Mouse (Mus musculus) heart, embryonic 11.5 days (tissue): Measurements from ENCODE around the gene Rhob. TPM values are rescaled to one million over a fixed set of nuclear protein-coding genes. Genes with fewer than 3 reads are reported as not detected.
A peak's percentile ranks its signal among the peaks of the same experiment; 100 is the strongest.

Source experiments
- ATAC-seq: fragments of 200-750 bp; cut with Nextera tagmentation; replicated peaks from 2 replicates; pipeline ENCODE4 v1.8.0; 2017; ENCODE audit warnings: moderate library complexity; ENCODE audit not compliant: insufficient number of reproducible peaks, low FRiP score, low TSS enrichment
- H3K27ac ChIP-seq: fragments of 300-500 bp; sonication (generic); 2 replicates; pipeline ENCODE4 v1.5.1; 2014; ENCODE audit warnings: mild to moderate bottlenecking, low read depth, low read length
- H3K27me3 ChIP-seq: fragments of 300-500 bp; sonication (generic); 2 replicates; pipeline ENCODE4 v1.6.1; 2014; ENCODE audit warnings: mild to moderate bottlenecking, low read length, mixed read lengths; ENCODE audit not compliant: control insufficient read depth, insufficient read depth
- H3K36me3 ChIP-seq: fragments of 300-500 bp; sonication (generic); 2 replicates; pipeline ENCODE4 v1.6.1; 2014; ENCODE audit warnings: mild to moderate bottlenecking, low read length, moderate library complexity, mixed read lengths; ENCODE audit not compliant: control insufficient read depth, insufficient read depth
- H3K4me1 ChIP-seq: fragments of 300-500 bp; sonication (generic); 2 replicates; pipeline ENCODE4 v1.6.1; 2014; ENCODE audit warnings: low read length; ENCODE audit not compliant: control insufficient read depth, insufficient read depth
- H3K4me2 ChIP-seq: fragments of 300-500 bp; sonication (generic); 2 replicates; pipeline ENCODE4 v1.6.1; 2014; ENCODE audit warnings: mild to moderate bottlenecking, moderate library complexity
- H3K4me3 ChIP-seq: fragments of 300-500 bp; sonication (generic); 2 replicates; pipeline ENCODE4 v1.5.1; 2014; ENCODE audit warnings: low read depth, low read length
- H3K9ac ChIP-seq: fragments of 300-500 bp; sonication (generic); 2 replicates; pipeline ENCODE4 v1.6.1; 2014; ENCODE audit warnings: mild to moderate bottlenecking, low read depth, low read length, moderate library complexity
- H3K9me3 ChIP-seq: fragments of 300-500 bp; sonication (generic); replicated peaks from 2 replicates; pipeline ENCODE4 v1.6.1; 2016; ENCODE audit warnings: low read length; ENCODE audit not compliant: control insufficient read depth
- WGBS: fragments of 180-500 bp; shearing (Covaris S2); extraction: QIAGEN DNeasy Blood & Tissue Kit; methylation state at CpG from one replicate; pipeline ENCODE4 v1.1.7; 2014; ENCODE audit not compliant: insufficient replicate concordance; 5-methylcytosine and 5-hydroxymethylcytosine counted together
- polyA plus RNA-seq: library from polyadenylated mRNA; unstranded; fragments of >200 nt; fragmentation: Nextera tagmentation; extraction: Ambion mirVana; gene quantifications from 2 replicates; pipeline ENCODE4 v1.2.1, GENCODE M21; 2014

Gene Rhob
- 54.8 and 57.2 TPM in 2 replicates for polyA plus RNA-seq

DNA sequence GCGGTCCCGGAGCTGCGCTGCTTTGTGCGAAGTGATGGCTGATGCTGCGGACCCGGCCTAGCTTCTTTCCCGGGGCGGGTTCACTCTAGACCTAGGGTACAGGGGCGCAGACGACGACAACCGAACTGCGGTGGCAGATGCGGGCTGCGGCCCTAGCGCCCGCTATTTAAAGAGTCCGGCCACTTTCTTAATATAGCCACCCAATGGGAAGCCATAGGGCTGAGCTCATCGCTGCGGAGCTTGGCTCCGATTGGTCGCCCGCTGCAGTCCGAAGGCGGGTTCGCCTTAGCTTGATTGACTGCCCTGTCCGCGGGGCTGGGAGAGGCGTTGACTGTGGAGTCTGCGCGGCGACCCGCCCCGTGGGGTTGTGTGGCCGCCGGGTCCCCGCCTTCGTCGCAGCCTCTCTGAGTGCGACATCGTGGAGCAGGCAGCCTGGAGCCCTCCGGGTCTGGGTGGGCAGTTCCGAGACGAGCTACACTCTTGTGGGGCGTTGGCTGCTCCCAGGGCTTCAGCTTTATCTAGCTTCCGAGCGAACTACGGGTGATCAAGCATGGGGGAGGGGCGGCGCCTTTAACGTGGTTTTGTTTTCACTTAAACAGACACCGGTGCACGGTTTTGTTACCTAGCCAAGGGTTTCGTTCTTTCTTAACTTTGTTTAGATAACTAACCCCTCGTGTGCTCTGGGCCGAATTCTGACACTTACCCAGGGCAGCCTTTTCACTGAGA, at the start of gene Rhob:
Rhob (minus strand) TSS at position 139 of the 726 bp plus-strand sequence.
- WGBS = under 1% methylated on average over 56 of the region's 56 CpGs
- peak within 1 kb of the TSS; percentile 100 for H3K27ac ChIP-seq

DNA sequence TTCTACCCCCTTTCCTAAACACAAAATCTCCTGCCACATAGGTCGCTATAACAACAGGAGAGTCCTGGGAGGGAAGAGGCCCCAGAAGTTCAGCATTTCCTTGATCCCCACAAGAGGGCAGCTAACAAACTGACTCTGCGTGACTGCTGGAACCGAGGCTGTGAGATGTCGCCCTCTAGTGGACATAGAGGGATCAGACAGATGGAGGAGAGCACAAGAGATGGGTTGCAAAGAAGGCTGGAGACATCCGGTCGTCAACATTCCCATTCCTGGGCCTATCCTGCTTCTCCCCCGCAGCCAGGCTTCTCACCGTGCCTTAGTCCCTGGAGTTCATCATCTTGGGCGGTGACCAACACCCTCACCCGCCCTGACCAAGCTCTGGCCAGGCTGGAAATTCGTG, 47.5 kb upstream of the Rhob start:
- Histone ChIP-seq H3K27ac (no peak overlapping the region), H3K9me3 (no peaks in the 10 kb centered on the region), H3K4me2 (no peak overlapping the region), H3K36me3 (no peaks in the 10 kb centered on the region), H3K4me3 (no peak overlapping the region), H3K4me1 (no peaks in the 10 kb centered on the region), H3K27me3 (no peaks in the 10 kb centered on the region), H3K9ac (no peak overlapping the region)
- 0 out of 2 replicates have a peak, but pooled peaks have one; percentile 26 for ATAC-seq
- WGBS = 13% methylated on average over 11 of the region's 11 CpGs

More for the DNA sequence above, at the start of gene Rhob:
- H3K4me1 ChIP-seq = peaks cover 23% of the 10 kb centered on the region
- H3K4me3 ChIP-seq = peak within 1 kb of the TSS; percentile 91
- H3K9me3 ChIP-seq = no peaks in the 10 kb centered on the region
- H3K4me2 ChIP-seq = peak within 1 kb of the TSS; percentile 78
- H3K36me3 ChIP-seq = no peaks in the 10 kb centered on the region
- no peaks in the 10 kb centered on the region for H3K27me3 ChIP-seq
- ATAC-seq = peak; percentile 97
- H3K9ac ChIP-seq = peak within 1 kb of the TSS; percentile 99

DNA sequence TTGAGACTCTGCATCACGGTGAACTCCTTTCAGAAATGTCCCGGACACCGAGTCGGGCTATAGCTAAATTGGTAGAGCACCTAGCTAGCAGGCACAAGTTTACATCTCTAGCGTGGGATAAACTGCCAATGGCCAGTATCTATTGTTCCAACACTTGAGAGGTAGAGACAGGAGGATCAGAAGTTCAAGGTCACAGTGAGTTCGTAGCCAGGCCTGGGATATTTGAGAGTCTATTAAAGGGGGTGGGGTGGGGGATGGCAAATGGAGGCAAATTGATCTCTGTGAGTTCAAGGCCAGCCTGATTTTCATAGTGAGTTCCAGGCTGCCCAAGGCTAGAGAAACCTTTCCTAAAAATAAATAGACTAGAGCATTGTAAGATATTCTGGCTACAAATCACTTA, 47.0 kb upstream of the Rhob start:
- H3K4me3 ChIP-seq = no peak overlapping the region
- H3K4me1 ChIP-seq = no peaks in the 10 kb centered on the region
- H3K27ac ChIP-seq = no peak overlapping the region
- no peak overlapping the region for H3K4me2 ChIP-seq
- H3K9me3 ChIP-seq = no peaks in the 10 kb centered on the region
- no peak for ATAC-seq
- H3K36me3 ChIP-seq = no peaks in the 10 kb centered on the region
- H3K27me3 ChIP-seq = no peaks in the 10 kb centered on the region
- WGBS = 76% methylated on average over 6 of the region's 6 CpGs
- H3K9ac ChIP-seq = no peak overlapping the region

DNA sequence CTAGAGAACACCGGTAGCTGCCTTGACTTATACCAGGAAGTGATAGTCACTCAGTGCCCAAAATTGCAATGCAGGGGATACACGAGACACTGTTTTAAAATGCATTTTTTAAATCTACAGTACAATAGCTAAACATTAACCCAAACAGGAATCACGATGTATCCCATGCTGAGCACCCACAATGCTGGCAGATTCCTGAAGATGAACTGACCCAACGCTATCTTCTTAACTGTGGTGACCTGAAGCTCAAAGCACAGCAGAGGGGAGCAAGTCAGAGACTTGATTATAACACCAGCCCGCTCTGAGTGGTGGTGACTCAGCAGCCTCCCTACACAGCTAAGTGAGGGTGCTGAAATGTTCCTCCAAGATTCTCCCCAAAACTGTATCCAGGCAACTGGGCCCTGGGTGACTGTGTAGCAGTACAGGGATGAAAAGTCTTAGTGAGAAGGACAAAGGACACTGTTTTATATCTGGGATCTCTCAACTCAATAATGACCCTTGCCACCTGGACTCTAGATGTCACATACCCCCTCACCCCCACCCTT, 45.3 kb upstream of the Rhob start:
- no peak overlapping the region for H3K4me3 ChIP-seq
- 72% methylated on average over 5 of the region's 5 CpGs for WGBS
- no peak for ATAC-seq

DNA sequence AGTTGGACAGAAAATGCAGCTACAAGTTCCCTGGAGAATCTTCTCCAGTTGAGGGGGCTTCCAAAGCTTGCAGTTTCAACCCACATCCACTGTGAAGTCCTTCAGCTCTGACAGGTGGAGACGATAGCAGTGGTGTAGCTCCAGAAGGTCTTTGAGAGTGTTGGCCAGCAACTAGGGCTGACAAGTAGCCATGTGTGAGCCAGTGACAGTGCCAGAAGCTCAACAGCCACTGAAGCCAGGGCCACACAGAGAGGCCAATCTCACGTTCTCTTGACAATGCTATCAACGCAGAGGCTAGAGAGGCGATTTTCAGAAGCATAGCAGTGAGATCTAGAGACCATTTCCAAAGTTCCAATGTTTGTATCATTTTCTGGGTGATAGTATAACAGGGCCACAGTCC, 42.6 kb upstream of the Rhob start:
- Histone ChIP-seq H3K36me3 (no peaks in the 10 kb centered on the region), H3K9me3 (no peaks in the 10 kb centered on the region), H3K4me3 (no peak overlapping the region), H3K4me1 (no peaks in the 10 kb centered on the region), H3K9ac (no peak overlapping the region), H3K27me3 (no peaks in the 10 kb centered on the region), H3K4me2 (no peak overlapping the region), H3K27ac (no peak overlapping the region)
- 71% methylated on average over 4 of the region's 4 CpGs for WGBS
- ATAC-seq = no peak

More for the DNA sequence above, 45.3 kb upstream of the Rhob start:
- Histone ChIP-seq H3K36me3 (no peaks in the 10 kb centered on the region), H3K9ac (no peak overlapping the region), H3K9me3 (no peaks in the 10 kb centered on the region), H3K27me3 (no peaks in the 10 kb centered on the region), H3K27ac (no peak overlapping the region), H3K4me2 (no peak overlapping the region), H3K4me1 (no peaks in the 10 kb centered on the region)

DNA sequence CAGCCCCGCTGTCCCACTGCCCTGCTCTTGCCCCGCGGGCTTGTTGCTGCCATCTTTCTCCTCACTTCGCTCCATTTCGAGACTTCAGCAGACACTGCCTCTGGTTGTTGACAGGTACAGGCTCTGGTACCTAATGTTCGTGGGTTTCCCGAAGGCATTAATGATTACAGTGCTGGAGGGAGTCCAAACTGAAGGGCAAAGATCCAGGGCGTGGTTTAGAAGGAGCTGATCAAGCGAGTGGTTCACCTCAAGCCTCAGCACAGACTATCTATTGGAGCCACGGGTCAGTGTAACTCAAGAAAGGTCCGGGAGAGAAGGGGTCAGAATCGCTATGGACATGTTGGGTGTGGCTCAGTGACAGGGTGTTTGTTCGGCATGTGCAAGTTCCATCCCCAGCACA, 39.7 kb upstream of the Rhob start:
- 74% methylated on average over 13 of the region's 13 CpGs for WGBS
- H3K27me3 ChIP-seq = no peaks in the 10 kb centered on the region
- H3K4me2 ChIP-seq = no peak overlapping the region
- H3K9ac ChIP-seq = no peak overlapping the region
- no peaks in the 10 kb centered on the region for H3K9me3 ChIP-seq
- H3K27ac ChIP-seq = no peak overlapping the region
- no peaks in the 10 kb centered on the region for H3K36me3 ChIP-seq
- ATAC-seq = no peak
- H3K4me1 ChIP-seq = no peaks in the 10 kb centered on the region
- no peak overlapping the region for H3K4me3 ChIP-seq

DNA sequence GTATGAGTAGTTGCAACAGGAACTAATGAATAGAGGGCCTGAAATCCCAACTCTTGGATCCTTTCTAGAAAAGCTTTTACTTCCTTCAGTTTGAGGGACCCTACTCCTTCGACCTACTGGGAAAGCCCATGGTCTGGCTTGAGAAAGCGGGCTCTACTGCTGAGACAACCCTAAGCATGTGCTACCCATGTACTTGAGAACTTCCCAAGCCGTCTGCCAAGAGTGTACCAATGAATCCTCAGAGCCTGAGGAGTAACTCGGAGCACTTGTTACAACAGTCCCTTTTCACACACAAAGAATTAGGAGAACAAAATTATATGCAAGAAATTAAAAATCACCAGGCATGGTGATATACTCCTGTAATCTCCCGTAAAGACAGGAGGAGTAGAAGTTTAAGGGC, 37.5 kb upstream of the Rhob start:
- ATAC-seq = no peak
- WGBS = 74% methylated on average over 5 of the region's 5 CpGs

DNA sequence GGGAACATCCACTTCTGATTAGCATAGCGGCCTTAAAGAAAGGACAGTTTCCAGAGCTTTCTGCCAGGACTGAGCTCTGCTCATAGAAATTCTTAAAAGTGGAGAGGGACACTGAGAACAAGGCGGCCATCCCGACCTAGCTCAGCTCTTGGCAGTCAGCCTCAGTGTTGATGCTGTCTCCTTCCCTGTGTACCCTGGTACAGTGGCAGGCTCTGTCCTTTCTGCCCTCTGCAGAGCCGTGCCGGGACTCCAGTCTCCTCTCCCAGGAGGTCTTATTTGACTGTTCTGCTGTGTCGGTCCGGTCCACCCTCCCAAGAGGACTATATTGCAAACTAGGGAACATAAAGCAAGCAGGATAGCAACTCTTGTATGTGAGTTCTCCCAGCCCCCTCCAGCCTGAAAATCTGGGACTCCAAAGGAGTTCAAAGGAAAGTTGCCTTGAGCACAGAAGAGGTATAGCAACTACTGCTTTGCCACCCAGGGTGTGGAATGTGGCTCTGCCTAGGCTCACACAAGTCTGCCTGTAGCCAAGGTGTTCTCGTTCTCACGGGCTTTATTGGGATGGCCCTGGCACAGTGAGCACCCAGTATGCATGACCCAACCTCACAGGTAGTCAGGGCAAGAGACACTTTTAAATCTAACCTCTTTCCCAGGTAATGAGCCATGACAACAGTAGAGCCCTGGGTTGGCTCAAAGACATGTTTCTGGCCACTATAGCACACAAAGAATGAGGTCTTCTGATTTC, 36.6 kb upstream of the Rhob start:
- no peak overlapping the region for H3K9ac ChIP-seq
- no peak overlapping the region for H3K4me2 ChIP-seq
- 66% methylated on average over 9 of the region's 9 CpGs for WGBS
- H3K36me3 ChIP-seq = no peaks in the 10 kb centered on the region
- no peak for ATAC-seq
- no peaks in the 10 kb centered on the region for H3K4me1 ChIP-seq
- no peaks in the 10 kb centered on the region for H3K9me3 ChIP-seq
- no peak overlapping the region for H3K27ac ChIP-seq
- no peaks in the 10 kb centered on the region for H3K27me3 ChIP-seq
- no peak overlapping the region for H3K4me3 ChIP-seq

More for the DNA sequence above, 37.5 kb upstream of the Rhob start:
- Histone ChIP-seq H3K9ac (no peak overlapping the region), H3K36me3 (no peaks in the 10 kb centered on the region), H3K4me3 (no peak overlapping the region), H3K27ac (no peak overlapping the region), H3K27me3 (no peaks in the 10 kb centered on the region), H3K4me2 (no peak overlapping the region), H3K4me1 (no peaks in the 10 kb centered on the region), H3K9me3 (no peaks in the 10 kb centered on the region)
